Mouse (Mus musculus) CH12.LX (cell line): ENCODE results near the gene Ehd1.

Source experiments
- CHD1 ChIP-seq: IDR thresholded peaks from 2 replicates; pipeline ENCODE4 v1.6.1; 2012; ENCODE audit warnings: low read depth, low read length, improper control_type of control experiment, inconsistent platforms
- CTCF ChIP-seq, 2 experiments: IDR thresholded peaks in 1 of 2; conservative IDR thresholded peaks in 1 of 2; 2 replicates each; pipeline ENCODE4 v1.5.1; 2011 to 2012; ENCODE audit warnings: low read depth in 2 of 2, low read length in 2 of 2, improper control_type of control experiment in 1 of 2, inconsistent platforms in 1 of 2, mild to moderate bottlenecking in 1 of 2, moderate library complexity in 1 of 2
- ELF1 ChIP-seq: IDR thresholded peaks from 2 replicates; pipeline ENCODE4 v1.6.1; 2014; ENCODE audit warnings: low read depth, mild to moderate bottlenecking, inconsistent platforms, low read length, improper control_type of control experiment
- EP300 ChIP-seq: IDR thresholded peaks from 2 replicates; pipeline ENCODE4 v1.6.1; 2011; ENCODE audit warnings: low read length, improper control_type of control experiment
- MXI1 ChIP-seq: IDR thresholded peaks from 2 replicates; pipeline ENCODE4 v1.6.1; 2011; ENCODE audit warnings: mild to moderate bottlenecking, low read depth, low read length, improper control_type of control experiment
- POLR2A ChIP-seq: IDR thresholded peaks from 2 replicates; pipeline ENCODE4 v1.6.1; 2011; ENCODE audit warnings: low read depth, mild to moderate bottlenecking, improper control_type of control experiment, low read length
- POLR2AphosphoS2 ChIP-seq: IDR thresholded peaks from 2 replicates; pipeline ENCODE4 v1.6.1; 2011; ENCODE audit warnings: low read depth, low read length, improper control_type of control experiment
- SMC3 ChIP-seq: IDR thresholded peaks from 2 replicates; pipeline ENCODE4 v1.6.1; 2011; ENCODE audit warnings: low read depth, low read length, improper control_type of control experiment
- TCF12 ChIP-seq: IDR thresholded peaks from 2 replicates; pipeline ENCODE4 v1.6.1; 2014; ENCODE audit warnings: low read depth, mild to moderate bottlenecking, inconsistent platforms, low read length, improper control_type of control experiment
- USF1 ChIP-seq: IDR thresholded peaks from 2 replicates; pipeline ENCODE4 v1.6.1; 2014; ENCODE audit warnings: low read depth, mild to moderate bottlenecking, inconsistent platforms, low read length, improper control_type of control experiment

GRCm38 (mm10) chr19:6314513-6314912 is 38.0 kb downstream of the Ehd1 start:
- TF ChIP-seq USF1 (no peak), POLR2A (no peak), CTCF (conservative IDR thresholded peaks at IDR 0.05 in 1 of 2, IDR thresholded peaks at IDR 0.05 in 1 of 2; ENCODE audit: low read depth in 2 of 2, low read length in 2 of 2) (no peak), SMC3 (no peak), MXI1 (no peak), EP300 (no peak), ELF1 (no peak), CHD1 (no peak), POLR2AphosphoS2 (no peak), TCF12 (no peak)
